Mouse (Mus musculus): ENCODE data around the gene Apeh. TPM values are rescaled to one million over a fixed set of nuclear protein-coding genes. Genes with fewer than 3 reads are reported as not detected.

Gene Apeh
- polyA plus RNA-seq, 1 experiment: 41.1 TPM

Other genes starting within 250 kb of the Apeh start
- gene Rbm6, start 221.4 kb downstream of the Apeh start, polyA plus RNA-seq (2012; ENCODE audit: insufficient read depth, insufficient read length, missing spikeins): 17.6 and 20.0 TPM in 2 replicates
- 12.6 and 14.3 TPM in 2 replicates for gene Mon1a, start 206.5 kb downstream of the Apeh start, polyA plus RNA-seq (2012; ENCODE audit: insufficient read depth, insufficient read length, missing spikeins)
- 0.36 and 1.4 TPM in 2 replicates for gene Mst1r, start 187.7 kb downstream of the Apeh start, polyA plus RNA-seq (2012; ENCODE audit: insufficient read depth, insufficient read length, missing spikeins)
- gene Actl11, start 166.1 kb downstream of the Apeh start, polyA plus RNA-seq (2012; ENCODE audit: insufficient read depth, insufficient read length, missing spikeins): not detected in 2 replicates
- gene Camkv, start 158.9 kb downstream of the Apeh start, polyA plus RNA-seq (2012; ENCODE audit: insufficient read depth, insufficient read length, missing spikeins): not detected in 2 replicates
- not detected in 2 replicates for gene Traip, start 144.5 kb downstream of the Apeh start, polyA plus RNA-seq (2012; ENCODE audit: insufficient read depth, insufficient read length, missing spikeins)
- 7.0 and 13.8 TPM in 2 replicates for gene Uba7, start 119.1 kb downstream of the Apeh start, polyA plus RNA-seq (2012; ENCODE audit: insufficient read depth, insufficient read length, missing spikeins)
- not detected in 2 replicates for gene Gm20661, start 111.5 kb downstream of the Apeh start, polyA plus RNA-seq (2012; ENCODE audit: insufficient read depth, insufficient read length, missing spikeins)
- gene Inka1, start 108.7 kb downstream of the Apeh start, polyA plus RNA-seq (2012; ENCODE audit: insufficient read depth, insufficient read length, missing spikeins): 5.1 and 5.5 TPM in 2 replicates
- gene Cdhr4, start 102.1 kb downstream of the Apeh start, polyA plus RNA-seq (2012; ENCODE audit: insufficient read depth, insufficient read length, missing spikeins): not detected in 2 replicates
- not detected in 2 replicates for gene Gm20662, start 98.3 kb downstream of the Apeh start, polyA plus RNA-seq (2012; ENCODE audit: insufficient read depth, insufficient read length, missing spikeins)
- gene Ip6k1, start 92.1 kb downstream of the Apeh start, polyA plus RNA-seq (2012; ENCODE audit: insufficient read depth, insufficient read length, missing spikeins): 14.7 and 20.7 TPM in 2 replicates
- 8.2 and 11.1 TPM in 2 replicates for gene Gmppb, start 45.4 kb downstream of the Apeh start, polyA plus RNA-seq (2012; ENCODE audit: insufficient read depth, insufficient read length, missing spikeins)
- 0.40 and 0.88 TPM in 2 replicates for gene Amigo3, start 41.4 kb downstream of the Apeh start, polyA plus RNA-seq (2012; ENCODE audit: insufficient read depth, insufficient read length, missing spikeins)
- gene Mst1, start 14.2 kb downstream of the Apeh start, polyA plus RNA-seq (2012; ENCODE audit: insufficient read depth, insufficient read length, missing spikeins): not detected in 2 replicates
- 40.0 TPM in 2 replicates for gene Rnf123, start 11.3 kb downstream of the Apeh start, polyA plus RNA-seq (2012; ENCODE audit: insufficient read depth, insufficient read length, missing spikeins)
- gene Bsn, start 95.8 kb upstream of the Apeh start, polyA plus RNA-seq (2012; ENCODE audit: insufficient read depth, insufficient read length, missing spikeins): 0.24 and 0.29 TPM in 2 replicates
- 116 and 133 TPM in 2 replicates for gene Dag1, start 169.4 kb upstream of the Apeh start, polyA plus RNA-seq (2012; ENCODE audit: insufficient read depth, insufficient read length, missing spikeins)
- gene Nicn1, start 195.8 kb upstream of the Apeh start, polyA plus RNA-seq (2012; ENCODE audit: insufficient read depth, insufficient read length, missing spikeins): 21.6 and 23.1 TPM in 2 replicates
- 2.0 and 2.8 TPM in 2 replicates for gene Amt, start 202.2 kb upstream of the Apeh start, polyA plus RNA-seq (2012; ENCODE audit: insufficient read depth, insufficient read length, missing spikeins)
- 299 and 302 TPM in 2 replicates for gene Rhoa, start 211.5 kb upstream of the Apeh start, polyA plus RNA-seq (2012; ENCODE audit: insufficient read depth, insufficient read length, missing spikeins)
- 24.2 and 32.4 TPM in 2 replicates for gene Tcta, start 211.6 kb upstream of the Apeh start, polyA plus RNA-seq (2012; ENCODE audit: insufficient read depth, insufficient read length, missing spikeins)
- gene Gpx1, start 244.3 kb upstream of the Apeh start, polyA plus RNA-seq (2012; ENCODE audit: insufficient read depth, insufficient read length, missing spikeins): 770 and 989 TPM in 2 replicates